9 mouse cellular contexts compared by ENCODE assay signal in genomic region chr11:4900437-4900836, GRCm38 (mm10). TPM values are rescaled to one million over a fixed set of nuclear protein-coding genes. Genes with fewer than 3 reads are reported as not detected.
A peak's percentile ranks its signal among the peaks of the same experiment; 100 is the strongest.
DNase-seq lines count a peak whose midpoint lies in the region; ATAC-seq and TF ChIP-seq lines count a peak whose summit lies in the region.
"Had no signal": no experiment of that assay in that cellular context is flagged by ENCODE, and none has a peak within 500 bp of the region (broad histone marks: within the 10 kb centered on the region; RNA-seq: fewer than 3 reads in every experiment).

No protein-coding gene starts in this region.

- TF ChIP-seq CTCF in lung, adult 2 months (IDR thresholded peaks at IDR 0.05; ENCODE audit: insufficient read depth, low read length), result peak; percentile 51

- ATAC-seq in megakaryocyte progenitor cell, adult 5-6 weeks (replicated peaks; ENCODE audit: poor library complexity), result peak; percentile 44; the same call in 1 of the 2 replicates

- intact Hi-C loops in left cerebral cortex, postnatal 36 days (cut with DNase I), result no loop called here

- peak; percentile 29 for DNase-seq in adrenal gland, postnatal 25 days
- DNase-seq in adrenal gland, adult 18-20 months (ENCODE audit: low spot score in 2 of 2), result no peak
- no peak for DNase-seq in lung, adult 2 months
- DNase-seq in lung, postnatal 25 days (ENCODE audit: low spot score), result no peak
- DNase-seq in R1 (ENCODE audit: low read depth, low spot score), result peak; percentile 84
- no peak for DNase-seq in ovary, postnatal 14 days (ENCODE audit: low spot score)
- DNase-seq in left cerebral cortex, postnatal 36 days (ENCODE audit: low spot score in 2 of 2), result no peak

- H3K4me3 ChIP-seq in lung, adult 2 months (replicated peaks; ENCODE audit: extremely low read depth, low read depth, low read length), result no peak overlapping the region
- H3K4me3 ChIP-seq: embryonic facial prominence, embryonic 15.5 days had no signal

- H3K4me1 ChIP-seq in lung, adult 2 months (ENCODE audit: control insufficient read depth, insufficient read depth, low read length), result no peaks in the 10 kb centered on the region

- WGBS in lung, adult 2 months, result 69% methylated on average over 5 of the region's 5 CpGs

- no peak for TF ChIP-seq POLR2A in lung, adult 2 months (IDR thresholded peaks at IDR 0.05; ENCODE audit: borderline replicate concordance, extremely low read depth, low read depth, low read length)

RNA-seq across cellular contexts. Expression of gene Thoc5, which starts 5.3 kb away (rescaled TPM):
- total RNA-seq in adrenal gland, postnatal 25 days (2021), result 33.3 and 36.7 TPM in 2 replicates
- 10 to 100 TPM; 27.9 to 28.0 TPM for total RNA-seq in adrenal gland, adult 18-20 months (2021)
- 12.1 and 16.4 TPM in 2 replicates for polyA plus RNA-seq in lung, adult 2 months (2012; rRNA removed)
- 19.7 and 20.7 TPM in 2 replicates for total RNA-seq in megakaryocyte progenitor cell, adult 5-6 weeks (2015)
- 51.9 and 56.1 TPM in 2 replicates for total RNA-seq in megakaryocyte progenitor cell, adult 5-6 weeks (2017)
- 10 to 100 TPM; 35.7 to 45.4 TPM for total RNA-seq in left cerebral cortex, postnatal 36 days (2021)

RNA-seq across cellular contexts. Expression of gene Nipsnap1, which starts 26.7 kb away (rescaled TPM):
- 27.5 and 29.2 TPM in 2 replicates for total RNA-seq in adrenal gland, postnatal 25 days (2021)
- total RNA-seq in adrenal gland, adult 18-20 months (2021), result 10 to 100 TPM; 33.3 to 37.6 TPM
- polyA plus RNA-seq in lung, adult 2 months (2012; rRNA removed), result 7.1 and 16.2 TPM in 2 replicates
- 12.0 and 13.7 TPM in 2 replicates for total RNA-seq in megakaryocyte progenitor cell, adult 5-6 weeks (2015)
- 20.5 and 21.5 TPM in 2 replicates for total RNA-seq in megakaryocyte progenitor cell, adult 5-6 weeks (2017)
- 10 to 100 TPM; 85.0 to 90.8 TPM for total RNA-seq in left cerebral cortex, postnatal 36 days (2021)

RNA-seq across cellular contexts. Expression of gene Nefh, which starts 47.4 kb away (rescaled TPM):
- 0.88 and 1.1 TPM in 2 replicates for total RNA-seq in adrenal gland, postnatal 25 days (2021)
- total RNA-seq in adrenal gland, adult 18-20 months (2021), result 1 to 10 TPM; 1.9 to 2.7 TPM
- 0.07 and 0.12 TPM in 2 replicates for polyA plus RNA-seq in lung, adult 2 months (2012; rRNA removed)
- 4.6 and 8.0 TPM in 2 replicates for total RNA-seq in megakaryocyte progenitor cell, adult 5-6 weeks (2015)
- total RNA-seq in megakaryocyte progenitor cell, adult 5-6 weeks (2017), result 3.5 and 6.0 TPM in 2 replicates
- 10 to 100 TPM; 44.0 to 47.2 TPM for total RNA-seq in left cerebral cortex, postnatal 36 days (2021)

RNA-seq across cellular contexts. Expression of gene Nf2, which starts 51.1 kb away (rescaled TPM):
- total RNA-seq in adrenal gland, postnatal 25 days (2021), result 160 and 207 TPM in 2 replicates
- total RNA-seq in adrenal gland, adult 18-20 months (2021), result 100 to 1,000 TPM in 1 of 2 experiments, 10 to 100 TPM in 1; 63.4 to 136 TPM
- polyA plus RNA-seq in lung, adult 2 months (2012; rRNA removed), result 42.5 and 50.9 TPM in 2 replicates
- total RNA-seq in megakaryocyte progenitor cell, adult 5-6 weeks (2015), result 17.4 and 17.9 TPM in 2 replicates
- 48.1 and 64.9 TPM in 2 replicates for total RNA-seq in megakaryocyte progenitor cell, adult 5-6 weeks (2017)
- total RNA-seq in left cerebral cortex, postnatal 36 days (2021), result 10 to 100 TPM; 73.3 to 75.0 TPM

Comparison
In these comparisons a context has a peak if more than half of its experiments do, and no peak if none do; other contexts are left out.
1. DNase-seq: peak in adrenal gland, postnatal 25 days (single experiment) and R1 (single experiment); none in adrenal gland, adult 18-20 months (0 of 2), lung, adult 2 months (single experiment), lung, postnatal 25 days (single experiment), ovary, postnatal 14 days (single experiment) and left cerebral cortex, postnatal 36 days (0 of 2).
2. RNA of gene Nefh, which starts 47.4 kb away (total RNA-seq): 44.0 to 47.2 TPM in left cerebral cortex, postnatal 36 days; 3.5 to 8.0 TPM in megakaryocyte progenitor cell, adult 5-6 weeks, 1.9 to 2.7 TPM in adrenal gland, adult 18-20 months and 0.88 to 1.1 TPM in adrenal gland, postnatal 25 days; every median in the first group is over 4 times any median in the second.